Mouse (Mus musculus): ENCODE measurements at regions not wholly inside any gene's neighbourhood (a gene's known extent, or its start where the extent isn't known, plus 50 kb on each side); places are given as distances from the start of the nearest gene placed in this dataset.

GRCm38 (mm10) chr2:117442862-117443261, 100.1 kb upstream of the Rasgrp1 start:
- TF ChIP-seq CTCF (IDR thresholded peaks at IDR 0.05; ENCODE audit: low read depth), result no peak
- no peak for TF ChIP-seq EP300 (optimal IDR thresholded peaks at IDR 0.05)

Data from stomach, postnatal 0 days (tissue).